Mouse (Mus musculus): ENCODE data around the gene Rps8.

GRCm38 (mm10) chr4:117202046-117202991 lies 46.3 kb upstream of the Rps8 start:
- TF ChIP-seq POLR2A (IDR thresholded peaks at IDR 0.05; ENCODE audit: low read depth, low read length) (no peak), CTCF (conservative IDR thresholded peaks at IDR 0.05; ENCODE audit: insufficient read depth, insufficient read length, low read depth, low read length) (peak; percentile 35; the same call in 1 of the 2 replicates)

All from kidney, adult 2 months (tissue).